Mouse (Mus musculus) lung, postnatal 0 days (tissue): ENCODE measurements at regions not wholly inside any gene's neighbourhood (a gene's known extent, or its start where the extent isn't known, plus 50 kb on each side); places are given as distances from the start of the nearest gene placed in this dataset.

Experiments
- ATAC-seq: fragments of 200-750 bp; cut with Nextera tagmentation; 2 replicates; pipeline ENCODE4 v1.8.0; 2017; ENCODE audit warnings: moderate library complexity
- DNase-seq: peaks from one replicate; pipeline ENCODE4 v3.0.0-alpha.2; 2016; ENCODE audit warnings: low spot score
- H3K27ac ChIP-seq: fragments of 300-500 bp; sonication (generic); 2 replicates; pipeline ENCODE4 v1.5.1; 2014; ENCODE audit warnings: antibody characterized with exemption, mild to moderate bottlenecking, low read length, mixed read lengths
- H3K27me3 ChIP-seq: fragments of 300-500 bp; sonication (generic); replicated peaks from 2 replicates; pipeline ENCODE4 v1.6.1; 2014; ENCODE audit warnings: low read length, mixed read lengths; ENCODE audit not compliant: insufficient read depth
- H3K36me3 ChIP-seq: fragments of 300-500 bp; sonication (generic); 2 replicates; pipeline ENCODE4 v1.6.1; 2014; ENCODE audit warnings: low read length, mixed read lengths; ENCODE audit not compliant: insufficient read depth
- H3K4me1 ChIP-seq: fragments of 300-500 bp; sonication (generic); 2 replicates; pipeline ENCODE4 v1.6.1; 2014; ENCODE audit warnings: antibody characterized with exemption, low read depth, low read length, mixed read lengths; ENCODE audit not compliant: insufficient read depth
- H3K4me2 ChIP-seq: fragments of 300-500 bp; sonication (generic); replicated peaks from 2 replicates; pipeline ENCODE4 v1.6.1; 2014; ENCODE audit warnings: low read depth, mild to moderate bottlenecking, low read length, moderate library complexity, mixed read lengths
- H3K4me3 ChIP-seq: fragments of 300-500 bp; sonication (generic); 2 replicates; pipeline ENCODE4 v1.5.1; 2014; ENCODE audit warnings: low read depth, low read length
- H3K9ac ChIP-seq: fragments of 300-500 bp; sonication (generic); replicated peaks from 2 replicates; pipeline ENCODE4 v1.6.1; 2014; ENCODE audit warnings: low read depth, mild to moderate bottlenecking
- H3K9me3 ChIP-seq: fragments of 300-500 bp; sonication (generic); 2 replicates; pipeline ENCODE4 v1.6.1; 2016; ENCODE audit warnings: low read length, mixed read lengths
- CTCF ChIP-seq: IDR thresholded peaks from 2 replicates; pipeline ENCODE4 v1.5.1; 2016; ENCODE audit warnings: antibody characterized with exemption, mild to moderate bottlenecking
- EP300 ChIP-seq: IDR thresholded peaks from 2 replicates; pipeline ENCODE4 v1.6.1; 2016; ENCODE audit warnings: antibody characterized with exemption, mild to moderate bottlenecking, control low read depth
- WGBS: fragments of 180-500 bp; shearing (Covaris S2); extraction: QIAGEN DNeasy Blood & Tissue Kit; methylation state at CpG from one replicate; pipeline ENCODE4 v1.1.7; 2014; 5-methylcytosine and 5-hydroxymethylcytosine counted together

- H3K27me3 ChIP-seq, result no peaks in the 10 kb centered on the region
- 44% methylated on average over 5 of the region's 5 CpGs for WGBS
- no peaks in the 10 kb centered on the region for H3K36me3 ChIP-seq
- no peak overlapping the region for H3K4me2 ChIP-seq
- H3K4me1 ChIP-seq, result no peaks in the 10 kb centered on the region
- DNase-seq, result no peak
- no peak for ATAC-seq
- H3K27ac ChIP-seq, result no peak overlapping the region
- TF ChIP-seq CTCF (no peak), EP300 (no peak)
- H3K9me3 ChIP-seq, result no peaks in the 10 kb centered on the region
- no peak overlapping the region for H3K9ac ChIP-seq
- no peak overlapping the region for H3K4me3 ChIP-seq
Measured at GRCm38 (mm10) chr9:41365251-41365650, 203.8 kb upstream of the Ubash3b start.

GRCm38 (mm10) chr9:41364442-41365250, 203.1 kb upstream of the Ubash3b start:
- Histone ChIP-seq H3K36me3 (no peaks in the 10 kb centered on the region), H3K9me3 (no peaks in the 10 kb centered on the region), H3K4me1 (no peaks in the 10 kb centered on the region), H3K27me3 (no peaks in the 10 kb centered on the region), H3K4me2 (no peak overlapping the region), H3K27ac (no peak overlapping the region), H3K9ac (no peak overlapping the region), H3K4me3 (no peak overlapping the region)
- no peak for TF ChIP-seq CTCF
- no peak for TF ChIP-seq EP300
- WGBS, result 56% methylated on average over 6 of the region's 6 CpGs
- DNase-seq (no peak), ATAC-seq (no peak)

- H3K4me2 ChIP-seq, result no peak overlapping the region
- H3K4me1 ChIP-seq, result no peaks in the 10 kb centered on the region
- ATAC-seq, result no peak
- 63% methylated on average over 5 of the region's 5 CpGs for WGBS
- H3K9me3 ChIP-seq, result no peaks in the 10 kb centered on the region
- no peaks in the 10 kb centered on the region for H3K27me3 ChIP-seq
- H3K36me3 ChIP-seq, result no peaks in the 10 kb centered on the region
- H3K27ac ChIP-seq, result no peak overlapping the region
- H3K9ac ChIP-seq, result no peak overlapping the region
- H3K4me3 ChIP-seq, result no peak overlapping the region
- no peak for TF ChIP-seq CTCF
- TF ChIP-seq EP300, result no peak
- peak; percentile 26 for DNase-seq
Measured at GRCm38 (mm10) chr9:41360356-41360755, 198.9 kb upstream of the Ubash3b start.

- 81% methylated on average over 3 of the region's 3 CpGs for WGBS
- Histone ChIP-seq H3K9ac (no peak overlapping the region), H3K4me1 (no peaks in the 10 kb centered on the region), H3K36me3 (no peaks in the 10 kb centered on the region), H3K27ac (no peak overlapping the region), H3K4me2 (no peak overlapping the region), H3K4me3 (no peak overlapping the region), H3K27me3 (no peaks in the 10 kb centered on the region), H3K9me3 (no peaks in the 10 kb centered on the region)
- TF ChIP-seq EP300, result peak; percentile 74; the same call in 1 of the 2 replicates
- TF ChIP-seq CTCF, result no peak
- ATAC-seq (peak; percentile 74), DNase-seq (peak; percentile 67)
Measured at GRCm38 (mm10) chr9:41359286-41359685, 197.8 kb upstream of the Ubash3b start.

GRCm38 (mm10) chr9:41345338-41345737, 183.8 kb upstream of the Ubash3b start:
- Histone ChIP-seq H3K4me1 (no peaks in the 10 kb centered on the region), H3K4me3 (no peak overlapping the region), H3K9me3 (no peaks in the 10 kb centered on the region), H3K4me2 (no peak overlapping the region), H3K9ac (no peak overlapping the region), H3K36me3 (no peaks in the 10 kb centered on the region), H3K27me3 (no peaks in the 10 kb centered on the region), H3K27ac (no peak overlapping the region)
- 61% methylated on average over 2 of the region's 2 CpGs for WGBS
- ATAC-seq (no peak), DNase-seq (no peak)
- TF ChIP-seq CTCF, result no peak
- TF ChIP-seq EP300, result no peak

GRCm38 (mm10) chr9:41337375-41337774, 175.9 kb upstream of the Ubash3b start:
- Histone ChIP-seq H3K4me1 (no peaks in the 10 kb centered on the region), H3K4me2 (no peak overlapping the region), H3K4me3 (no peak overlapping the region), H3K9ac (no peak overlapping the region), H3K27ac (no peak overlapping the region), H3K27me3 (no peaks in the 10 kb centered on the region), H3K9me3 (no peaks in the 10 kb centered on the region), H3K36me3 (no peaks in the 10 kb centered on the region)
- no peak for TF ChIP-seq EP300
- no peak for TF ChIP-seq CTCF
- no peak for DNase-seq
- no peak for ATAC-seq
- WGBS, result 86% methylated on average over 2 of the region's 2 CpGs
